Mouse (Mus musculus): ENCODE measurements around the gene Alox5ap.

- TF ChIP-seq CTCF (IDR thresholded peaks at IDR 0.05): no peak
- no peak for TF ChIP-seq POLR2A (IDR thresholded peaks at IDR 0.05; ENCODE audit: insufficient read depth, low read depth, low read length)
These were observed 72.6 kb downstream of the Alox5ap start for GRCm38 (mm10) chr5:149337148-149337547.
